Mouse (Mus musculus) liver, embryonic 13.5 days (tissue): ENCODE data around the gene Bcl2l2. TPM values are rescaled to one million over a fixed set of nuclear protein-coding genes. Genes with fewer than 3 reads are reported as not detected.
A peak's percentile ranks its signal among the peaks of the same experiment; 100 is the strongest.

Experiments used
- ATAC-seq: fragments of 200-750 bp; cut with Nextera tagmentation; 2 replicates; pipeline ENCODE4 v1.8.0; 2017; ENCODE audit warnings: low read depth, mild to moderate bottlenecking, moderate number of reproducible peaks, moderate library complexity
- DNase-seq: peaks from one replicate; pipeline ENCODE4 v3.0.0; 2022
- H3K27ac ChIP-seq: fragments of 300-500 bp; sonication (generic); 2 replicates; pipeline ENCODE4 v1.5.1; 2015; ENCODE audit warnings: moderate library complexity, mild to moderate bottlenecking, inconsistent platforms
- H3K27me3 ChIP-seq: fragments of 300-500 bp; sonication (generic); 2 replicates; pipeline ENCODE4 v1.6.1; 2015; ENCODE audit warnings: mild to moderate bottlenecking, inconsistent platforms
- H3K36me3 ChIP-seq: fragments of 300-500 bp; sonication (generic); 2 replicates; pipeline ENCODE4 v1.6.1; 2015; ENCODE audit warnings: mild to moderate bottlenecking, inconsistent platforms
- H3K4me1 ChIP-seq: fragments of 300-500 bp; sonication (generic); replicated peaks from 2 replicates; pipeline ENCODE4 v1.6.1; 2015; ENCODE audit warnings: inconsistent platforms
- H3K4me2 ChIP-seq: fragments of 300-500 bp; sonication (generic); 2 replicates; pipeline ENCODE4 v1.6.1; 2015; ENCODE audit warnings: inconsistent platforms, mild to moderate bottlenecking, moderate library complexity
- H3K4me3 ChIP-seq: fragments of 300-500 bp; sonication (generic); replicated peaks from 2 replicates; pipeline ENCODE4 v1.5.1; 2015; ENCODE audit warnings: mild to moderate bottlenecking, inconsistent platforms
- H3K9ac ChIP-seq: fragments of 300-500 bp; sonication (generic); 2 replicates; pipeline ENCODE4 v1.6.1; 2015; ENCODE audit warnings: mild to moderate bottlenecking, inconsistent platforms
- H3K9me3 ChIP-seq: fragments of 300-500 bp; sonication (generic); replicated peaks from 2 replicates; pipeline ENCODE4 v1.6.1; 2016; ENCODE audit warnings: inconsistent platforms
- WGBS: fragments of 180-500 bp; shearing (Covaris S2); methylation state at CpG from one replicate; pipeline ENCODE4 v1.1.7; 2015; ENCODE audit not compliant: insufficient replicate concordance; 5-methylcytosine and 5-hydroxymethylcytosine counted together
- polyA plus RNA-seq: library from polyadenylated mRNA; unstranded; fragments of >200 nt; fragmentation: Nextera tagmentation; extraction: Ambion mirVana; gene quantifications from 2 replicates; pipeline ENCODE4 v1.2.1, GENCODE M21; 2015

Bcl2l2 gene
- polyA plus RNA-seq, 1 experiment from 2014 or later, result 0.62 TPM

DNA sequence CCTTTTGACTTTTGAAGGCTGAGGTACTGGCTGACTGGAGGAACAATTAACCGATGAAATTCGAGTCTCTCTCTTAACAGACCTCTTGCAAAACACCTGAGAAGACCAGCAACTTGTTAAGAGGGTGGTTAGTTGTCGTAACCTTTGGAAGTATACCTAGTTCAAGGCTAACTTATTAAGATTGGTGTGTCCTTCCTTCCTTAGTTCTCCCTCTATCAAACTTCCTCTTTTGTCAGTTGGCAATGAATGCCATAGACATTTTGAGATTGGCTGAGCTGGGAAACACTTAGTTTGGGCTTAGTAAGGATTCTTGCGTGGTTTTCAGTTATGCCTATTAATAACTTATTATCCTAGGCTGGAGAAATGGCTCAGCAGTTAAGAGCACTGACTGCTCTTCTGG lies 15.2 kb upstream of the Bcl2l2 start:
- Histone ChIP-seq H3K27me3 (no peaks in the 10 kb centered on the region), H3K27ac (no peak overlapping the region), H3K9ac (no peak overlapping the region), H3K9me3 (no peaks in the 10 kb centered on the region), H3K4me3 (no peak overlapping the region), H3K36me3 (no peaks in the 10 kb centered on the region), H3K4me2 (no peak overlapping the region), H3K4me1 (peaks cover 16% of the 10 kb centered on the region)
- 56% methylated on average over 4 of the region's 4 CpGs for WGBS
- ATAC-seq, result no peak
- no peak for DNase-seq

DNA sequence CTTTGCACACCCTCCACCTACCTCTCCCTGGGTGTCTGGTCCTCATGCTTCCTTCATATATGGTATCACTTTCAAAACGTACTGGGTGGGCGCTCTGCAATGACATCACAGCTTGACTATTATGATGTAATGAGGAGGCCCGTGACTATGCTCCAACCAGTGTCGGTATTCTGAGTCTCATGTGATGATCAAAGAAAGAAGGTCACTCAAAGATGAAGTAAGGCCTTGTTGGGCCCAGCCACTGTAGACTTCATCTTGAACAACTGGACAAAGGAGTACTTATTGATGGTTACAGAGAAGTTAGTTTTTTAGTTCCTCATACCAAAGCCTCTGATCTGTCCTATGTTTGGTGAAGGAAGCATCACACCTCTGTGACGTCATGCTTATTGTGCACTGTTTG lies 12.3 kb upstream of the Bcl2l2 start, which contains the start of gene Homez:
Homez (minus strand) TSS at position 101 of the 400 bp plus-strand sequence.
- DNase-seq (no peak), ATAC-seq (no peak)
- Histone ChIP-seq H3K9ac (no peak within 1 kb of the TSS), H3K4me3 (no peak within 1 kb of the TSS), H3K4me1 (peaks cover 7% of the 10 kb centered on the region), H3K36me3 (no peaks in the 10 kb centered on the region), H3K4me2 (no peak within 1 kb of the TSS), H3K27me3 (no peaks in the 10 kb centered on the region), H3K27ac (no peak within 1 kb of the TSS), H3K9me3 (no peaks in the 10 kb centered on the region)
- 72% methylated on average over 5 of the region's 5 CpGs for WGBS

GRCm38 (mm10) chr14:54874165-54874564 lies 9.0 kb upstream of the Bcl2l2 start:
- H3K9me3 ChIP-seq, result no peaks in the 10 kb centered on the region
- no peak overlapping the region for H3K4me3 ChIP-seq
- H3K36me3 ChIP-seq, result no peaks in the 10 kb centered on the region
- H3K4me2 ChIP-seq, result no peak overlapping the region
- ATAC-seq (no peak), DNase-seq (no peak)
- no peak overlapping the region for H3K9ac ChIP-seq
- no peak overlapping the region; the same call in 1 of the 2 replicates for H3K27ac ChIP-seq
- WGBS, result 75% methylated on average over 3 of the region's 3 CpGs
- no peaks in the 10 kb centered on the region for H3K27me3 ChIP-seq
- peaks cover 29% of the 10 kb centered on the region for H3K4me1 ChIP-seq

- H3K27ac ChIP-seq, result peak overlapping the region; percentile 79; the same call in 1 of the 2 replicates
- no peaks in the 10 kb centered on the region for H3K36me3 ChIP-seq
- peak overlapping the region; percentile 79 for H3K9ac ChIP-seq
- H3K4me1 ChIP-seq, result peaks cover 29% of the 10 kb centered on the region
- DNase-seq, result no peak
- 2% methylated on average over 36 of the region's 36 CpGs for WGBS
- peak overlapping the region; percentile 75 for H3K4me3 ChIP-seq
- H3K27me3 ChIP-seq, result no peaks in the 10 kb centered on the region
- no peaks in the 10 kb centered on the region for H3K9me3 ChIP-seq
- ATAC-seq, result peak; percentile 8
- peak overlapping the region; percentile 99 for H3K4me2 ChIP-seq
Measured at GRCm38 (mm10) chr14:54875844-54876538, 7.2 kb upstream of the Bcl2l2 start.

GRCm38 (mm10) chr14:54876539-54877047 lies 6.6 kb upstream of the Bcl2l2 start:
- under 1% methylated on average over 71 of the region's 72 CpGs for WGBS
- H3K4me1 ChIP-seq, result peaks cover 29% of the 10 kb centered on the region
- peak; percentile 89 for ATAC-seq
- no peaks in the 10 kb centered on the region for H3K27me3 ChIP-seq
- H3K4me3 ChIP-seq, result peak overlapping the region; percentile 75
- H3K36me3 ChIP-seq, result no peaks in the 10 kb centered on the region
- H3K9me3 ChIP-seq, result no peaks in the 10 kb centered on the region
- peak overlapping the region; percentile 99 for H3K4me2 ChIP-seq
- H3K9ac ChIP-seq, result peak overlapping the region; percentile 79
- H3K27ac ChIP-seq, result peak overlapping the region; percentile 79
- peak; percentile 88 for DNase-seq

DNA sequence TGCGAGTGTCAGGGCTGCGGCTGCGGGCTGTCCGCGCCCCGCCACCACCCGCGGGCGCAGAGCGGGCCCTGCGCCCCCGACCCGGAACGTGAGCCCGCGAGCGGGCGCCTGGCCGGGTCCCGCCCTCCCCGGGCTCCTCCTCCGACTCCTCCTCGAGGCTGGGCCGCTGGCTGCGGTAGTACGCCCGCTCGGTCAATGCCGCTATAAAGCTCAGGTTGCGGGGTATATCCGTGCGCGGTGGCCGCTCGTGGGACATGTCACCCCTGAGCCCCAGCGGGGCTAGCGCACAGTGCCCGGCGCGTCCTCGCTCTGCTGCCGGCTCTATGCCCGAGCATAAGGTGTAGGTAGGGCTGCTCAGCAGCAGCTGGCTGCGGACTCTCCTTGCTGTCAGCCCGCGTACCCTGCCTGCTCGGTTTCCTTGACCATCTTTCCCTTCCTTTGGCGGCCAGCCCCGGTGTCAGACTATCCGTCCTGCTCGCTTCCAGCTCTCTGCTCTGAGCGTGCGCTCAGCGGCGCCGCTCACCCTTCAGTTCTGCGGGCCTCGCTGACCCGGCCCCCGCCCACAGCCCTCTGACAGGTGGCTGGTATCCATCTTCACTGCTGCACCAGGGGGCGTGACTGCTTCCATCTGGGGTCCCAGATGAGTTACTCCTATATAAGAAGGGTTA lies 6.0 kb upstream of the Bcl2l2 start, which contains the start of gene Ppp1r3e:
Ppp1r3e (minus strand) TSS at position 503 of the 668 bp plus-strand sequence.
- Histone ChIP-seq H3K27ac (peak within 1 kb of the TSS; percentile 79), H3K9ac (peak within 1 kb of the TSS; percentile 79), H3K36me3 (no peaks in the 10 kb centered on the region), H3K4me2 (peak within 1 kb of the TSS; percentile 99), H3K4me1 (peaks cover 29% of the 10 kb centered on the region), H3K9me3 (no peaks in the 10 kb centered on the region), H3K27me3 (no peaks in the 10 kb centered on the region), H3K4me3 (peak within 1 kb of the TSS; percentile 75)
- peak; percentile 50 for DNase-seq
- WGBS, result under 1% methylated on average over 59 of the region's 61 CpGs
- ATAC-seq, result peak; percentile 81

DNA sequence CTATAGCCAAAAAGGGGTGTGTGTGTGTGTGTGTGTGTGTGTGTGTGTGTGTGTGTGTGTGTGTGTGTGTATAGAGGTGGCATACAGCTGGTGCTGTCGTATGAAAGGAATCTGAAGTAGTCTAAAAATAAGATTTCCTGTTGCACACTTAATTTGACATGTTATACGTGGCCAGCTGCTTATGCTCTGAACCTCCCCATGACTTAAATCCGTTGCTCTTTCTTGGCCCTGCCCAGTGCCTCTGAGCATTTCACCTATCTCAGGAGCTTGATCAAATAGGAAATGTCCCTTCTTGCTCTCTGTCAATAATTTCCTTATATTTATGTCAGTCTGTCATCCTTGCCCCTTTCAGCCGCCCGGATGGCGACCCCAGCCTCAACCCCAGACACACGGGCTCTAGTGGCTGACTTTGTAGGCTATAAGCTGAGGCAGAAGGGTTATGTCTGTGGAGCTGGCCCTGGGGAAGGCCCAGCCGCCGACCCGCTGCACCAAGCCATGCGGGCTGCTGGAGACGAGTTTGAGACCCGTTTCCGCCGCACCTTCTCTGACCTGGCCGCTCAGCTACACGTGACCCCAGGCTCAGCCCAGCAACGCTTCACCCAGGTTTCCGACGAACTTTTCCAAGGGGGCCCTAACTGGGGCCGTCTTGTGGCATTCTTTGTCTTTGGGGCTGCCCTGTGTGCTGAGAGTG lies 990 bp downstream of the Bcl2l2 start:
- Histone ChIP-seq H3K27ac (peak overlapping the region; percentile 79; the same call in 1 of the 2 replicates), H3K9me3 (no peaks in the 10 kb centered on the region), H3K4me1 (peaks cover 19% of the 10 kb centered on the region), H3K36me3 (0 out of 2 replicates have a peak, but pooled peaks cover 4% of the 10 kb centered on the region), H3K27me3 (no peaks in the 10 kb centered on the region), H3K4me2 (peak overlapping the region; percentile 75), H3K9ac (peak overlapping the region; percentile 74), H3K4me3 (peak overlapping the region; percentile 65)
- WGBS, result 52% methylated on average over 21 of the region's 21 CpGs
- no peak for ATAC-seq
- no peak for DNase-seq

DNA sequence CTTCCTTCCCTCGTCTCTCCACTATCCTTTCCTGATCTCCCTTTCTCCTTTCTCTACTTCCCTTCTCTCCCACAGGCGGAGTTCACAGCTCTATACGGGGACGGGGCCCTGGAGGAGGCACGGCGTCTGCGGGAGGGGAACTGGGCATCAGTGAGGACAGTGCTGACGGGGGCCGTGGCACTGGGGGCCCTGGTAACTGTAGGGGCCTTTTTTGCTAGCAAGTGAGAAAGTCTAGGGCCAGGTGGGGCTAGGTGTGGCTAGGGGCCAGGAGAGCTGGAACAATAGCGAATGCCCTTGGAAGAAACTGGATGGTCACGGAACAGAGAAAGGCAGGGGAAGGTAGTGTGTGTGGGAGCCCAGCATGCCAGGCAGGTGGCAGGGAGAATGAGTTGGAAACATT lies 2.1 kb downstream of the Bcl2l2 start:
- 84% methylated on average over 11 of the region's 11 CpGs for WGBS
- Histone ChIP-seq H3K4me1 (peaks cover 19% of the 10 kb centered on the region), H3K9me3 (no peaks in the 10 kb centered on the region), H3K9ac (no peak overlapping the region), H3K36me3 (0 out of 2 replicates have a peak, but pooled peaks cover 4% of the 10 kb centered on the region), H3K27ac (no peak overlapping the region), H3K4me3 (no peak overlapping the region), H3K4me2 (no peak overlapping the region), H3K27me3 (no peaks in the 10 kb centered on the region)
- DNase-seq (no peak), ATAC-seq (no peak)

GRCm38 (mm10) chr14:54892200-54892599 lies 9.0 kb downstream of the Bcl2l2 start, which contains the start of gene Pabpn1:
Gene Pabpn1 (plus strand): TSS chr14:54892500.
- peaks cover 19% of the 10 kb centered on the region for H3K36me3 ChIP-seq
- H3K9ac ChIP-seq, result peak within 1 kb of the TSS; percentile 66
- no peaks in the 10 kb centered on the region for H3K9me3 ChIP-seq
- no peak for ATAC-seq
- H3K4me2 ChIP-seq, result peak within 1 kb of the TSS; percentile 72
- no peaks in the 10 kb centered on the region for H3K27me3 ChIP-seq
- H3K4me3 ChIP-seq, result peak within 1 kb of the TSS; percentile 60
- H3K27ac ChIP-seq, result peak within 1 kb of the TSS; percentile 87
- WGBS, result 82% methylated on average over 3 of the region's 3 CpGs
- no peak for DNase-seq
- peaks cover 38% of the 10 kb centered on the region for H3K4me1 ChIP-seq

DNA sequence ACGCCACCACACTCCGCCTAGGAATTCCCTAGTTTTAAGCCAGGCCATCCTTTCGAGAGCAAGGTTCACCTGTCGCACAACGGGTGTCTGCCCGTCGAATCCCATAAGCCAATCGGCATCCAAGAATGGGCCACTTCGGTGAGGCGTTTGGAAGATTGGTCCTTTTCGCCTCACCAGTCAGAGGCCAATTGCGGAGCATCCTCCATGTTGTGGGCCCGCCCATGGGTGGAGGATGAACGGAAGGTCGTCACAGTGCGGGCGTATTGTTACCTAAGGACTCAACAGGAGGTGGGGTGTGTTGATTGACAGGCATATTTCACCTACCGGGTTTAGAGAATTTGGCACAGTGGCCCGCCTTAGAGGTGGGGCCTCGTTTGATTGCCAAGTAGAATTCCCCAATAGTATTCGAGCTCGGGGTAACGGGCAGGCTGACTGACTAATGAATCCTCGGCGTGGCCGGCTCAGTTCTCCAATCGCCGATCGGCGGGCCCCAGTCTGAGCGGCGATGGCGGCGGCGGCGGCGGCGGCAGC lies 10.5 kb downstream of the Bcl2l2 start:
- peak; percentile 98 for DNase-seq
- H3K4me3 ChIP-seq, result peak overlapping the region; percentile 90
- H3K27me3 ChIP-seq, result no peaks in the 10 kb centered on the region
- no peaks in the 10 kb centered on the region for H3K9me3 ChIP-seq
- WGBS, result 1% methylated on average over 38 of the region's 38 CpGs
- H3K4me1 ChIP-seq, result peaks cover 45% of the 10 kb centered on the region
- H3K36me3 ChIP-seq, result peaks cover 33% of the 10 kb centered on the region
- peak overlapping the region; percentile 91 for H3K4me2 ChIP-seq
- ATAC-seq, result peak; percentile 97
- H3K27ac ChIP-seq, result peak overlapping the region; percentile 87
- H3K9ac ChIP-seq, result peak overlapping the region; percentile 97
